Mouse (Mus musculus) heart, embryonic 10.5 days (tissue): ENCODE measurements around the gene Sppl2a. TPM values are rescaled to one million over a fixed set of nuclear protein-coding genes. Genes with fewer than 3 reads are reported as not detected.

Source experiments
- DNase-seq: peaks from one replicate; pipeline ENCODE4 v3.0.0-alpha.2; 2017; ENCODE audit warnings: low spot score
- H3K27ac ChIP-seq: fragments of 300-500 bp; sonication (generic); 2 replicates; pipeline ENCODE4 v1.5.1; 2016; ENCODE audit warnings: mild to moderate bottlenecking
- H3K27me3 ChIP-seq: fragments of 300-500 bp; sonication (generic); 2 replicates; pipeline ENCODE4 v1.6.1; 2016; ENCODE audit warnings: mild to moderate bottlenecking; ENCODE audit not compliant: poor library complexity, insufficient read depth, severe bottlenecking
- H3K36me3 ChIP-seq: fragments of 300-500 bp; sonication (generic); 2 replicates; pipeline ENCODE4 v1.6.1; 2016; ENCODE audit warnings: mild to moderate bottlenecking, moderate library complexity
- H3K4me1 ChIP-seq: fragments of 300-500 bp; sonication (generic); 2 replicates; pipeline ENCODE4 v1.6.1; 2016; ENCODE audit warnings: mild to moderate bottlenecking
- H3K4me3 ChIP-seq: fragments of 300-500 bp; sonication (generic); 2 replicates; pipeline ENCODE4 v1.5.1; 2016; ENCODE audit warnings: mild to moderate bottlenecking, moderate library complexity
- H3K9me3 ChIP-seq: fragments of 300-500 bp; sonication (generic); 2 replicates; pipeline ENCODE4 v1.6.1; 2016; ENCODE audit warnings: mild to moderate bottlenecking, moderate library complexity
- WGBS: fragments of 180-500 bp; shearing (Covaris S2); methylation state at CpG from one replicate; pipeline ENCODE4 v1.1.7; 2016; 5-methylcytosine and 5-hydroxymethylcytosine counted together
- polyA plus RNA-seq: library from polyadenylated mRNA; unstranded; fragments of >200 nt; fragmentation: Nextera tagmentation; extraction: Ambion mirVana; gene quantifications from 2 replicates; pipeline ENCODE4 v1.2.1, GENCODE M21; 2016

The Sppl2a gene
- polyA plus RNA-seq, 1 experiment from 2014 or later = 28.6 TPM

GRCm38 (mm10) chr2:126933921-126934320 lies 886 bp upstream of the Sppl2a start:
- Histone ChIP-seq H3K27me3 (no peaks in the 10 kb centered on the region), H3K36me3 (no peaks in the 10 kb centered on the region), H3K4me1 (0 out of 2 replicates have a peak, but pooled peaks cover 3% of the 10 kb centered on the region), H3K4me3 (0 out of 2 replicates have a peak overlapping the region, but pooled peaks have one; percentile 79), H3K9me3 (no peaks in the 10 kb centered on the region), H3K27ac (peak overlapping the region; percentile 96; the same call in 1 of the 2 replicates)
- DNase-seq = no peak

DNA sequence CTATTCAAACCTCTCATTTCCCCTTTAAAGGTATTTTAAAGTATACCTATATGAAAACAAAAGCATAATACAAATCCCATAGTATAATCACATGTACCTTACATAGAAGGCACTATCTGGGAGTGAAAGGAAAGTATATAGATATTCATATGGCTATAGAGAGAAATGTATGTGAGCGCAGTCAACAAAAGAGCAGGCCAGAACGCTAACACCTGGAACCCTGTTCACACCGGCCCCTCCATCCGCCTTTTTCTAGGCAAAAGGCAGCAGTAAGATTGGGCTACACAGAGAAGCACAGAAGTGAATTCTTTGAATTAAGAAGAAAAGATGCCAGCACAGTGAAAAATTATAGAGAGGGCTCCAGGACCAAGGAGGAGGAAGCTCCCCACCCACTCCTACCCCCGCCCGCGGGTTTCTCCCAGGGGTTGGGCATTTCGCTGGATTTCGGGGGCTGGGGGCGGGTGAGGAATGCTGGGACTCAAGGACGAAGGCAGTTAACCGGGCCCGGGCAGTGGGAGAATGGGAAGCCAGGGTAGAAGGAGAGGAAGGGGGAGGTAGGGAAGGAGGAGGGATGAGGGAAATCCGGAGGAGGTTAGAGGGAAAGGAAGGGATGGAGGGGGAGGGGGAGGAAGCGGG lies 656 bp downstream of the Sppl2a start:
- Histone ChIP-seq H3K4me1 (0 out of 2 replicates have a peak, but pooled peaks cover 3% of the 10 kb centered on the region), H3K9me3 (no peaks in the 10 kb centered on the region), H3K36me3 (no peaks in the 10 kb centered on the region; the same call in 1 of the 2 replicates), H3K4me3 (peak overlapping the region; percentile 79), H3K27ac (peak overlapping the region; percentile 96), H3K27me3 (no peaks in the 10 kb centered on the region)
- no peak for DNase-seq
- WGBS = 2% methylated on average over 15 of the region's 15 CpGs

DNA sequence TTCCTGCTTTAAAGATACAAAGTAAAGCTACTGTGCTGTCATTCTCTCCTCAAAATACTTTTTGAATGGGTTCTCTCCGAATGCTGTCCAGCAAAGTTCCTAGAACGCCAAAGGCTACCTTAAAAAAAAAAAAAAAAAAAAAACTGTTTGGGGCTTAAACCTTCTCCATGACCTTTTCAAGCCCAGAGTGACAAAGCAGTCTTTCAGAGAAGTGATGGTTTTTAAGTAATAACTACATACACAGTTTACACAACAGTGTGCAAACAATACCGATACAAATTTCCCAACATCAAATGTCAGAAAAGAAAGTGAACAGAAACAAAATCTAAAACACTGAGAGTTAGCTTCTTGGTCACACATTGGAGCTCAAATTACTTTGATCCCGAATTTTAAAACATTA lies 1.3 kb downstream of the Sppl2a start:
- Histone ChIP-seq H3K36me3 (peaks cover 5% of the 10 kb centered on the region), H3K4me1 (0 out of 2 replicates have a peak, but pooled peaks cover 3% of the 10 kb centered on the region), H3K27me3 (no peaks in the 10 kb centered on the region), H3K9me3 (no peaks in the 10 kb centered on the region), H3K4me3 (peak overlapping the region; percentile 79), H3K27ac (peak overlapping the region; percentile 96; the same call in 1 of the 2 replicates)
- 54% methylated on average over 4 of the region's 4 CpGs for WGBS
- no peak for DNase-seq

DNA sequence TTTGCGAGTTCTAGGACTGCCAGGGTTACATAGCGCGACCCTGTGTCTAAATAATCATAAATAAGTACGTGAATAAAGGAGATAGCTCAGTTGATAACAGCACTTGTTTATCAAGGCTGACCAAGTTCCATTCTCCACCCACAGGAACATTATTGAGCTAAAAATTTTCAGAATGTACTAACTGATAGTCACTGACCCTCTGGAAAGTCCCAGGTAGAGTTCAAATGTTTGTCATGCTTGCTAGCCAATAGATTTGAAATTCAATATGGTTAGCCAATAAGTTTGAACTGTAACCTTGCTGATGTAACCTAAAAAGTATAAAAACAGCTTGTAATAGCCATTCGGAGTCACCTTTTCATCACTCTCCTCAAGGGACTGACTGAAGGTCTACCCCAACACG lies 4.4 kb downstream of the Sppl2a start:
- Histone ChIP-seq H3K4me3 (no peak overlapping the region), H3K9me3 (no peaks in the 10 kb centered on the region), H3K36me3 (peaks cover 24% of the 10 kb centered on the region), H3K27me3 (no peaks in the 10 kb centered on the region), H3K27ac (no peak overlapping the region), H3K4me1 (no peaks in the 10 kb centered on the region)
- DNase-seq = no peak
- WGBS = 86% methylated on average over 6 of the region's 6 CpGs

DNA sequence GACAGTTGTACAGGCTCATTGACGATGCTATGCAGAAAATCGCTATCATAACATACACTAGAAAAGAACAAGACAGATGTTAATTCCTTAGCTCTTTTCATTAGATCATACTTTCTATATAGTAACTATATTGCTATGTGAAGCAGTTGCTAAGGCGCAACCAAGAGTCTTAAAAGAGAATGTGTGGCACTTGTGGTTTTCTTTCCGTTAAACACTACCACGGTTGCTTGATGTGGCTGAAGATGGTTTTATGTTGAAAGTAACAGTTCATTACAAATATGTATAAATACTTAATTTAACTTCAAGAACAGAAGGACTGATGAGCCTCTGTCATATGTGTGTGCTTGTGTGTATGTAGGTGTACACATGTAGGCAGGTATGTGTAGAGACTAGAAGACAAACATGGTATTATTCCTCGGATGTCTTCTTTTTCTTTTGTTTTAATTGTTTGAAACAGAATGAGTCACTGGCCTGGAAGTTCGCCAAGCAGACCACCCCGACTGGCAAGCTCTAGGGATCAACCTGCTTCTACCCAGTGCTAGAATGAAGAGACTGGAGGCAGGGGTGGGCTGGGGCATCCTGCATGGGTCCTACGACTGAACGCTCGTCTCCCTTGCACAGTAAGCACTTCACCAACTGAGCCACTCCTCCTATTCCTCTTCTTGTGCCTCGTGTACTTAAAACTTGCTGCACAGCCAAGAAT lies 12.5 kb downstream of the Sppl2a start:
- no peaks in the 10 kb centered on the region for H3K9me3 ChIP-seq
- no peak overlapping the region for H3K4me3 ChIP-seq
- H3K4me1 ChIP-seq = no peaks in the 10 kb centered on the region
- no peak overlapping the region for H3K27ac ChIP-seq
- H3K27me3 ChIP-seq = no peaks in the 10 kb centered on the region
- 82% methylated on average over 12 of the region's 12 CpGs for WGBS
- H3K36me3 ChIP-seq = peaks cover 58% of the 10 kb centered on the region
- no peak for DNase-seq

- DNase-seq = no peak
- Histone ChIP-seq H3K36me3 (peaks cover 39% of the 10 kb centered on the region; the same call in 1 of the 2 replicates), H3K27me3 (no peaks in the 10 kb centered on the region), H3K27ac (no peak overlapping the region), H3K4me3 (no peak overlapping the region), H3K9me3 (no peaks in the 10 kb centered on the region), H3K4me1 (peaks cover 5% of the 10 kb centered on the region; the same call in 1 of the 2 replicates)
- WGBS = 75% methylated on average over 1 of the region's 1 CpGs
Observed at GRCm38 (mm10) chr2:126916236-126916635, 16.8 kb downstream of the Sppl2a start.

DNA sequence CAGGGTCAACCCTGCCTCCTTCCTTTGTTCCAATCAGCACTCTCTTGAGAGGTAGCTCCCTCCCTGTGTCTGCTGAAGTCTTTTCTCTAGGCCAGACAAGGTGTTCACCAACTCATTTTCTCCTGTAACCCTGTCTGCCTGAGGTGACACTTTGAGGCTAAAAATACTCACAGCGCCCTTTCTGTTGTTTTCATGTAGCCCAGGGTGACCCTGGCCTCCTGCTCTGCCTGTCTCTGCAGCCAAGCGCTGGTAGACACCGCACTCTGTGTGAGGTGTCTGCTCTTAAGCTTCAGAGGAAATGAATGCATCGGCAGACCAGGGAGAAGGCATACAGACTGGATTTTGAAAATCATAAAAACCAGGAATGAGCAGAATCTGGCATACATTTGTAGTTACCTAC lies 18.9 kb downstream of the Sppl2a start:
- WGBS = 31% methylated on average over 4 of the region's 4 CpGs
- Histone ChIP-seq H3K4me3 (no peak overlapping the region), H3K4me1 (peaks cover 5% of the 10 kb centered on the region; the same call in 1 of the 2 replicates), H3K27me3 (no peaks in the 10 kb centered on the region), H3K27ac (peak overlapping the region; percentile 56; the same call in 1 of the 2 replicates), H3K9me3 (no peaks in the 10 kb centered on the region), H3K36me3 (peaks cover 28% of the 10 kb centered on the region; the same call in 1 of the 2 replicates)
- no peak for DNase-seq

DNA sequence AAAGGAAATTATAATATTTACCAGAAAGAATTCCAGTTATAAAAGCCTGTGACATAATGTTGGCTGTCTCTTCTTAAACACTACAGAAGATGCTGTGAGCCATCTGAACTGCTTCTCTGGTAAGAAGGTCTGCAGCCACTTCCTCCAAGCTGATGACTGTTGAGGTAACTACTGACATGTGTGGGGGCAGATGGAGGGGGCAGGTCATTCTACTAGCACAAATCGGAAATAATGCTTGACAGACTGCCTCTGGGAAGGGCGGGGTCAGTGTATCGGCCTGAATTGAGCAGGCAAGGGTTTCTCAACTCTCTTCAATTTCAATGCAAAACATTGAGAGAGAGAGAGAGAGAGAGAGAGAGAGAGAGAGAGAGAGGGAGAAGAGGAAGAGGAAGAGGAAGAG lies 28.9 kb downstream of the Sppl2a start:
- no peaks in the 10 kb centered on the region for H3K9me3 ChIP-seq
- peaks cover 39% of the 10 kb centered on the region for H3K36me3 ChIP-seq
- H3K4me1 ChIP-seq = no peaks in the 10 kb centered on the region
- 75% methylated on average over 3 of the region's 3 CpGs for WGBS
- no peak overlapping the region for H3K27ac ChIP-seq
- H3K27me3 ChIP-seq = no peaks in the 10 kb centered on the region
- H3K4me3 ChIP-seq = no peak overlapping the region
- no peak for DNase-seq

GRCm38 (mm10) chr2:126897511-126897910 lies 35.5 kb downstream of the Sppl2a start:
- WGBS = 71% methylated on average over 9 of the region's 9 CpGs
- peaks cover 30% of the 10 kb centered on the region for H3K36me3 ChIP-seq
- peak overlapping the region; percentile 47; the same call in 1 of the 2 replicates for H3K27ac ChIP-seq
- H3K27me3 ChIP-seq = no peaks in the 10 kb centered on the region
- peaks cover 9% of the 10 kb centered on the region; the same call in 1 of the 2 replicates for H3K4me1 ChIP-seq
- no peak overlapping the region for H3K4me3 ChIP-seq
- DNase-seq = no peak
- H3K9me3 ChIP-seq = no peaks in the 10 kb centered on the region

DNA sequence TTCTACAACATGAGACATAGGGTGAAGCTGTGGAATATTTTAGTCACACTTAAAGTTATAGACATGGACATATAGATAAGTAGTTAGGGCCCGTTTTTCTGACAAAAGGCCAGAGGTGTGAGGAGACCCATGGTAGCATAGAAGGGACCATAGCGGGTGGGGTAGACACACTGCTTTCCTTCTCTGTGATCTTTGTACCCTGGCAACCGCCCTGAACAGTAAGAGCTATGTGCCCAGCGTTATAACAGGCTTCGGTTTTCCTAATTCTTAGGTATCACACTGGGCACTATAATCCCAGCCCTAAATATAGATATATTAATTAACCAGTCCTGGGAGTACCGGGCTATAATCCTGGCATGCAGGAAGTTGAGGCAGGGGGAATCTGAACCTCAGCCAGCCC lies 36.1 kb downstream of the Sppl2a start:
- H3K36me3 ChIP-seq = peaks cover 24% of the 10 kb centered on the region
- 84% methylated on average over 6 of the region's 6 CpGs for WGBS
- no peaks in the 10 kb centered on the region for H3K9me3 ChIP-seq
- H3K4me1 ChIP-seq = peaks cover 9% of the 10 kb centered on the region; the same call in 1 of the 2 replicates
- no peaks in the 10 kb centered on the region for H3K27me3 ChIP-seq
- DNase-seq = no peak
- H3K4me3 ChIP-seq = no peak overlapping the region
- H3K27ac ChIP-seq = peak overlapping the region; percentile 47; the same call in 1 of the 2 replicates

DNA sequence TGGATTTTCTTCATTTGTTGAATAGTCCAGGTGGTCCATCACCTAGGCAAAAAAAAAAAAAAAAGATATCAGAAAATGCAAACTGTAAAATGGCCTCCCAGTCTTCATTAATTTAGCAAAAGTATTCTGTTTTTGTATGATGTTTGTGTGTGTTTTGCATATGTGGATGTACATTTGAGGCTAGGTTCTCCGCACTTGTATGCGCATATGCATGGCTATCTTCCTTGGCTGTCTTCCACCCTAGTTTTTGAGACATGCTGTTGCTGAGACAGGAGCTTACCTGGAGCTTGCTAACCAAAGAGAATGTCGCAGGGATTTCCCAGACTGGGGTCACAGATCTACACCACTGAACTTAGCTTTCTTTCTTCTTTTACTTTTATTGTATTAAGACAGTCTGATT lies 38.8 kb downstream of the Sppl2a start:
- Histone ChIP-seq H3K9me3 (no peaks in the 10 kb centered on the region), H3K36me3 (peaks cover 10% of the 10 kb centered on the region; the same call in 1 of the 2 replicates), H3K27me3 (no peaks in the 10 kb centered on the region), H3K4me1 (peaks cover 9% of the 10 kb centered on the region; the same call in 1 of the 2 replicates), H3K4me3 (no peak overlapping the region), H3K27ac (no peak overlapping the region)
- WGBS = 92% methylated on average over 3 of the region's 3 CpGs
- no peak for DNase-seq

DNA sequence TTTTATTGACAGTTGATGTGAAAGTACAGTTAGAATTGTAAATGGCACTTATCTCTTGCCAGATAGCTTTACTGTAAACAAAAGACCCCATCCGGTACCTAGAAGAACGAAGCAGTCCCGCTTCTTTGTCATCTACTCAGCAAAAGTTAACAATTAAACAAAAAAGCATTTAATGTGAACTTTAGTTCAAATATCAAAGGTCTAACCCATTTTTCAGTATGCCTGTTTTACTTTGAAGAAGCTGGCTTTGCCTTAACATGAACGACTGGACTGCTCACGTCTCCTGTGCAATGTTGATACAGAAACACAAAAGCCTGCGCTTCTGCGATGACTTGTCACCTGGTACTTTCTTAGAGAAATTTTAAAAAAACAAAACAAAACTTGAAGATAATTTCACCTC lies 40.7 kb downstream of the Sppl2a start:
- DNase-seq = no peak
- Histone ChIP-seq H3K9me3 (no peaks in the 10 kb centered on the region), H3K36me3 (peaks cover 7% of the 10 kb centered on the region; the same call in 1 of the 2 replicates), H3K27ac (no peak overlapping the region), H3K27me3 (no peaks in the 10 kb centered on the region), H3K4me1 (peaks cover 7% of the 10 kb centered on the region; the same call in 1 of the 2 replicates), H3K4me3 (no peak overlapping the region)
- WGBS = 71% methylated on average over 7 of the region's 7 CpGs

- peaks cover 6% of the 10 kb centered on the region; the same call in 1 of the 2 replicates for H3K4me1 ChIP-seq
Observed at GRCm38 (mm10) chr2:126891743-126892142, 41.3 kb downstream of the Sppl2a start.

More at GRCm38 (mm10) chr2:126891743-126892142, 41.3 kb downstream of the Sppl2a start:
- DNase-seq = no peak
- H3K36me3 ChIP-seq = peaks cover 7% of the 10 kb centered on the region; the same call in 1 of the 2 replicates
- no peaks in the 10 kb centered on the region for H3K9me3 ChIP-seq
- no peaks in the 10 kb centered on the region for H3K27me3 ChIP-seq
- no peak overlapping the region for H3K4me3 ChIP-seq
- H3K27ac ChIP-seq = no peak overlapping the region
